Mouse (Mus musculus) heart, embryonic 16.5 days (tissue): ENCODE results near the gene Zmynd8. TPM values are rescaled to one million over a fixed set of nuclear protein-coding genes. Genes with fewer than 3 reads are reported as not detected.

ENCODE experiments used
- ATAC-seq: fragments of 200-750 bp; cut with Nextera tagmentation; replicated peaks from 2 replicates; pipeline ENCODE4 v1.8.0; 2017; ENCODE audit warnings: moderate number of reproducible peaks; ENCODE audit not compliant: insufficient read depth, low FRiP score; ENCODE audit errors: extremely low read depth
- H3K27ac ChIP-seq: fragments of 300-500 bp; sonication (generic); 2 replicates; pipeline ENCODE4 v1.5.1; 2014; ENCODE audit warnings: mild to moderate bottlenecking, low read length, control low read depth, moderate library complexity
- H3K27me3 ChIP-seq: fragments of 300-500 bp; sonication (generic); 2 replicates; pipeline ENCODE4 v1.6.1; 2014; ENCODE audit warnings: low read length, mixed read lengths; ENCODE audit not compliant: control insufficient read depth, insufficient read depth
- H3K36me3 ChIP-seq: fragments of 300-500 bp; sonication (generic); 2 replicates; pipeline ENCODE4 v1.6.1; 2014; ENCODE audit not compliant: control insufficient read depth, insufficient read depth
- H3K4me1 ChIP-seq: fragments of 300-500 bp; sonication (generic); 2 replicates; pipeline ENCODE4 v1.6.1; 2014; ENCODE audit warnings: low read length, mixed read lengths; ENCODE audit not compliant: control insufficient read depth, insufficient read depth
- H3K4me2 ChIP-seq: fragments of 300-500 bp; sonication (generic); 2 replicates; pipeline ENCODE4 v1.6.1; 2014; ENCODE audit warnings: low read depth, mild to moderate bottlenecking, control low read depth, low read length
- H3K4me3 ChIP-seq: fragments of 300-500 bp; sonication (generic); 2 replicates; pipeline ENCODE4 v1.5.1; 2014; ENCODE audit warnings: mild to moderate bottlenecking, control low read depth, low read length
- H3K9ac ChIP-seq: fragments of 300-500 bp; sonication (generic); 2 replicates; pipeline ENCODE4 v1.6.1; 2014; ENCODE audit warnings: low read length, control low read depth
- H3K9me3 ChIP-seq: fragments of 300-500 bp; sonication (generic); replicated peaks from 2 replicates; pipeline ENCODE4 v1.6.1; 2016; ENCODE audit warnings: low read length; ENCODE audit not compliant: control insufficient read depth
- WGBS: fragments of 180-500 bp; shearing (Covaris S2); extraction: QIAGEN DNeasy Blood & Tissue Kit; methylation state at CpG from one replicate; pipeline ENCODE4 v1.1.7; 2014; 5-methylcytosine and 5-hydroxymethylcytosine counted together
- polyA plus RNA-seq: library from polyadenylated mRNA; unstranded; fragments of >200 nt; fragmentation: Nextera tagmentation; extraction: Ambion mirVana; gene quantifications from 2 replicates; pipeline ENCODE4 v1.2.1, GENCODE M21; 2015

Zmynd8 gene
- 36.0 and 40.2 TPM in 2 replicates for polyA plus RNA-seq

DNA sequence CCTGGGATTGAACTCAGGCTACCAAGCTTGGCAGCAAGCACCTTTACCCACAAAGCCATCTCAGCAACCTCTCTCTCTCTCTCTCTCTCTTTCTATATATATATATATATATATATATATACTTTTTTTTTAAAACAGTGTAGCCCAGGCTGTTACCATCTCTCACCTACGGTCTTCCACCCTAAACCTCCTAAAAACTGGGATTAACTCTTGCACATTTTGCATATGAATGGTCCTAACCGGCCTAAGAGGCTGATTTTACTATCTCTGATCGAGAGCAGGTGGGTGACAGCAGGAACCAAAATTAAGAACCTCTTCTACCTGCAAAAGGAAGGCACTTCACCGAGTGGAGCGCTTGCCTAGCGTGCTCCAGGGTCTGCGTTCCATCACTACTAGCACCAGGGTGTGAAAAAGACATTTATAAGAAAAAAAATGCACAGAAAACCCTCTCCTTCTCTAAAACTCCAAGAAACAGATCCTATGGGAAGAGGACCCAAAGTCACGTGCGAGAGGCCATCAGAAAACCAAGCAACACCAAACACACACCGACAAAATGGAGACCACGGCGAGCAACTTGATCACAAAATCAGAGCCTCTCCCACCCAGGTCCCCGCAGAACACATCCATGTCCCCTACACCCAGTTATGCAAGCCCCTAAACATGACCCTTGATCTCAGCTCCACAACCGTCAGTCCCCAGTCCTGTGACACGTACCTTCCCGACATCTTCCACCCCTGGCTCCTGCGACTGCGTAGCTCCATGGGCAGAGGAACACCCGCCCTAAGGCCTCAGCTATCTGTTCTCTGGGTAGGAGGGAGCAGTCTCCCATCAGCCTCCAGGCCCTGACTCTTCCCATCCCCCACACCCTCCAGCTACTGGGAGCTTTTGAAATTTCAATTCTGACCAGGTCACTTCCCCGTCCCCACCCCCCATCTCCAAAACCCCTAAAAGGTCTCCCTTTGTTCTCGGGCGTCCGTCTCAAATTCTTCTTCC lies at the start of gene Zmynd8:
Gene Zmynd8, minus strand, starts transcription at position 815 of the 993 bp plus-strand sequence.
- Histone ChIP-seq H3K9ac (no peak within 1 kb of the TSS; the same call in 1 of the 2 replicates), H3K27me3 (no peaks in the 10 kb centered on the region), H3K27ac (peak within 1 kb of the TSS; percentile 16; the same call in 1 of the 2 replicates), H3K36me3 (no peaks in the 10 kb centered on the region), H3K4me3 (no peak within 1 kb of the TSS), H3K4me1 (peaks cover 18% of the 10 kb centered on the region), H3K4me2 (peak within 1 kb of the TSS; percentile 26; the same call in 1 of the 2 replicates), H3K9me3 (no peaks in the 10 kb centered on the region)
- ATAC-seq = no peak
- WGBS = 49% methylated on average over 23 of the region's 23 CpGs

DNA sequence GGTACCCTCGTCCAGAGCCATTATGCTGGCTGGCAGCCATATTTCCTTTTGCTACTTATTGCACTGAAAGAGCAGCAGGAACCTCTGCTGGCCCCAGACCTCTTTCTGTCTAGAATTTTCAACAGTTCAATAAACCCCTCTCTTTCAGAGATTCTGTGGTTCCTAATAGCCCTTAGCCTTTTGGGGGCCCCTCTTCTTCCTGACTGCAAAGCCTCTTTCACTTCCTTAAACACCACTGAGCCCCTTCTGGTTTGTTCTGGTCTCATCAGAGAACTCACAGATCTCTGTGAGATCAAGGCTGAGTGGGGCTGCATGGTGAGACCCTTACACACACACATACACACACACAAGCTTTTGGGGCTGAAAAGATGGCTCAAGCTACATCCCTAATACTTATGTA lies 49.2 kb upstream of the Zmynd8 start:
- ATAC-seq = no peak
- H3K9ac ChIP-seq = no peak overlapping the region
- H3K9me3 ChIP-seq = peaks cover 7% of the 10 kb centered on the region
- 42% methylated on average over 1 of the region's 1 CpGs for WGBS
- H3K4me2 ChIP-seq = no peak overlapping the region
- no peaks in the 10 kb centered on the region for H3K27me3 ChIP-seq
- no peak overlapping the region for H3K4me3 ChIP-seq
- H3K27ac ChIP-seq = no peak overlapping the region
- H3K36me3 ChIP-seq = no peaks in the 10 kb centered on the region
- H3K4me1 ChIP-seq = peaks cover 8% of the 10 kb centered on the region

DNA sequence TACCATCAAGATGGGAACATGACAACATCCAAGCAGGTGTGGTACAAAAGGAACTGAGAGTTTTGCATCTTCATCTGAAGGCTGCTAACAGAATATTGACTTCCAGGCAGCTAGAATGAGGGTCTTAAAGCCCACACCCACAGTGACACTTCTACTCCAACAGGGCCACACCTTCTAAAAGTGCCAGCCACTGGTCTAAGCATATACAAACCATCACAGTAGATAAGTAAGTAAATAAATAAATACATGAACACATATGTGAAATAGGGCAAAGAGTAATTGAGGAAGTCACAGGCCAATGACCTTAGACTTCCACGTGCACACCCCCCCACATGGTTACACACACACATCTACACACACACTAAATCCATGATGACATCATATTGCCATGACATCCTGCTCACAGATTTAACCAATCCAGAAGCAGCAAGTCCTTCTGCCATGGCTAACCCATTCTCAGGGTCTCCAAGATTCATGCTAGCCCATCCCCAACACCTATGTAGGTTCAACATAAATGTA lies 47.3 kb upstream of the Zmynd8 start:
- Histone ChIP-seq H3K27me3 (no peaks in the 10 kb centered on the region), H3K9ac (no peak overlapping the region), H3K36me3 (no peaks in the 10 kb centered on the region), H3K4me1 (0 out of 2 replicates have a peak, but pooled peaks cover 2% of the 10 kb centered on the region), H3K4me3 (no peak overlapping the region), H3K27ac (no peak overlapping the region), H3K9me3 (peaks cover 7% of the 10 kb centered on the region), H3K4me2 (no peak overlapping the region)
- ATAC-seq = no peak
- WGBS = 84% methylated on average over 1 of the region's 1 CpGs

DNA sequence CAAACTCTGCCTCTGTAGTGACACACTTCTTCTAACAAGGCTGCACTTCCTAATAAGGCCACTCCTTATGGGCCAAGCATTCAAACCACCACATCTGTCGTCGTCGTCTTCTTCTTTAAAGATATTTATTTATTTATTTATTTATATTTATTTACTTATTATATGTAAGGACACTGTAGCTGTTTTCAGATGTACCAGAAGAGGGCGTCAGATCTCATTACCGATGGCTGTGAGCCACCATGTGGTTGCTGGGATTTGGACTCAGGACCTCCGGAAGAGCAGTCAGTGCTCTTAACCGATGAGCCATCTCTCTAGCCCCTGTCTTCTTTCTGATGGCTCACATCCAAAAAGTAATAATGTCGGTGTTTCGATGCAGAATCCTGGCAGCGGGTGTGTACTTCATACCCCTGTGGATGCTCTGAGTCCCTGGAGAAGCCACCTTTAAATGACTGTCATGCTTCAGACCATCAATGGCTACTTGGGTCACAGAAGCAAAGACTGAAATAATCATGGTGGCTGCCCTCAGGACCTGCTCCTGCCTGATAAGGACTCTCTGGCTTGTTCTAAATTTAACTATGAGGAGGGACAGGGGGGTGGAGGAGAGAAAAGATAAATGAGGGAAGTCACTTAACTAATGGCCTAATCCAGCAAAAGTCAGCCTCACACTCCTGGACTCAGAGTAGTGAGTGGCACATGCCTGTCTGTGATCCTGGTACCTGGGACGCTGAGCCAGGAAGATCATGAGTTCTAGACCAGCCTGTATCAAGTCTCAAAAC lies 45.9 kb upstream of the Zmynd8 start:
- H3K36me3 ChIP-seq = no peaks in the 10 kb centered on the region
- no peak overlapping the region for H3K9ac ChIP-seq
- H3K9me3 ChIP-seq = peaks cover 7% of the 10 kb centered on the region
- H3K4me3 ChIP-seq = no peak overlapping the region
- ATAC-seq = no peak
- H3K4me2 ChIP-seq = no peak overlapping the region
- 74% methylated on average over 11 of the region's 11 CpGs for WGBS
- H3K4me1 ChIP-seq = 0 out of 2 replicates have a peak, but pooled peaks cover 2% of the 10 kb centered on the region
- no peaks in the 10 kb centered on the region for H3K27me3 ChIP-seq
- 0 out of 2 replicates have a peak overlapping the region, but pooled peaks have one; percentile 4 for H3K27ac ChIP-seq

DNA sequence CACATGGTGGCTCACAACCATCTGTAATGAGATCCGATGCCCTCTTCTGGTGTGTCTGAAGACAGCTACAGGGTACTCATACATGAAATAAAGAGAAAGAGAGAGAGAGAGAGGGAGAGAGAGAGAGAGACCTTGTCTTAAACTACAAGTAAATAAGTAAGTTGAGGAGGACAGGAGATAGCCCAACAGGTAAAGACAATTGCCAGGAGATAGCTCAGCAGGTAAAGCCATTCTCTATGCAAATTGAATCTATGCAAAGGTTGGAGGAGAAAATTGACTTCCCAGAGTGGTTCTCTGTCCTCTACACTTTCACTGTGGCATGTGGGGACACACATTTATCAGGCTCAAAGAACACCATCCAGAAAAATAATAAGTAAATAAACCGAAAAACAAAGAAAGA lies 44.3 kb upstream of the Zmynd8 start:
- H3K36me3 ChIP-seq = no peaks in the 10 kb centered on the region
- no peak overlapping the region for H3K9ac ChIP-seq
- no peak overlapping the region for H3K27ac ChIP-seq
- WGBS = 96% methylated on average over 2 of the region's 2 CpGs
- H3K9me3 ChIP-seq = peaks cover 7% of the 10 kb centered on the region
- H3K4me3 ChIP-seq = no peak overlapping the region
- H3K27me3 ChIP-seq = no peaks in the 10 kb centered on the region
- ATAC-seq = no peak
- H3K4me1 ChIP-seq = peaks cover 2% of the 10 kb centered on the region; the same call in 1 of the 2 replicates
- H3K4me2 ChIP-seq = no peak overlapping the region

DNA sequence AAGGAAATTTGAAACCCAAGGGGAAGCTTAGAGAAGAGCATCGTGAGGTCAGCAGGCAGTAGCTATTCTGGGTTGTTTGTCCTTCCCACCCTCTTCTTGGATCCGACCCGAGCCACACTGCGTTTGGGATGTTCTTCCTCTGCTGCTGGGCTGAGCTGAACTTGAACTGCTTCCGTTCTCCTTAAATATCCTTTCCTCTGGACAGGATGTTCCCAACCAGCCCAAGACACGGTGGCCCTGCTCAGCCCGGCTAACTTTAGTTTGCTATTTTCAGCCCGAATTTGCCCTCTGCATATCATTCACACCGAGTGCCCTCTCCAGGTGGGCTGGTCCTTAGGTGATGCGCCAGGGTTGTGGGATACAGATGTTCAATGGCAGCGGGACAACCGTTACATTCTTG lies 37.3 kb upstream of the Zmynd8 start:
- no peak overlapping the region for H3K4me2 ChIP-seq
- ATAC-seq = no peak
- no peak overlapping the region for H3K27ac ChIP-seq
- 33% methylated on average over 12 of the region's 12 CpGs for WGBS
- H3K27me3 ChIP-seq = no peaks in the 10 kb centered on the region
- no peak overlapping the region for H3K9ac ChIP-seq
- no peak overlapping the region for H3K4me3 ChIP-seq
- H3K4me1 ChIP-seq = peaks cover 5% of the 10 kb centered on the region; the same call in 1 of the 2 replicates
- no peaks in the 10 kb centered on the region for H3K36me3 ChIP-seq
- H3K9me3 ChIP-seq = no peaks in the 10 kb centered on the region

DNA sequence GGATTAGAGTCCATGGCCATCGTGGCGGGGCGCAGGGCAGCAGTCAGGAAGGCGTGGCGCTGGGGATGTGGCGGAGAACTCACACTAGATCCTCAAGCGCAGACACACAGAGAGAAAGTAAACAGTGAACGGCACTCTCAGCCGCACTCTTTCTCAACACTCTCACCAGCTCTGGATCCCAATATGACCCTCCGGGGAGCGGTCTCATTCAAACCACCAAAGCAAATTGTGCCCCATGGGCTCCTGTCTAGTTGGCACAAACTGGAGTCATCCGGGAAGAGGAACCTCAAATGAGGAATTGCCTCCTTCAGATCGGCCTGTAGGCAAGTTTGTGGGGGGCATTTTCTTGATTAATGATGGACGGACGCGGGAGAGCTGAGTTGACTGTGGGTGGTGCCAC lies 28.9 kb upstream of the Zmynd8 start:
- WGBS = 93% methylated on average over 16 of the region's 16 CpGs
- H3K9me3 ChIP-seq = peaks cover 7% of the 10 kb centered on the region; the same call in 1 of the 2 replicates
- no peaks in the 10 kb centered on the region for H3K27me3 ChIP-seq
- peaks cover 3% of the 10 kb centered on the region for H3K4me1 ChIP-seq
- no peak overlapping the region for H3K4me3 ChIP-seq
- H3K27ac ChIP-seq = no peak overlapping the region
- no peak overlapping the region for H3K9ac ChIP-seq
- ATAC-seq = no peak
- H3K36me3 ChIP-seq = no peaks in the 10 kb centered on the region
- H3K4me2 ChIP-seq = no peak overlapping the region

DNA sequence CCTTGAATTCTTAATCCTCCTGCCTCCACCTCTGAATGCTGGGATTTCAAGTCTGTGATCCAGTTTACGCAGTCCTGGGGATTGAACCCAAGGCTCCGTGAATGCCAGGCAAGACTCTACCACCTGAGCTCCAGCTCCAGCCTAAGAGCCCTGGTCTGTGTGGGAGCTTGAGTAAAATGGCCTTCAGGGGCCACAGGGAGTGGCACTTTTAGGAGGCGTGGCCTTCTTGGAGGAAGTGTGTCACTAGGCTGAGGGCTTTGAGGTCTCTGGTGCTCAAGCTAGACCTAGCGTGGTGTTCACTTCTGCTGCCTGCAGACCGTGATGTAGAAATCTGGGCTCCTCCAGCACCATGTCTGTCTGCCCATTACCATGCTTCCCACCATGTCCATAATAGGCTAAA lies 27.4 kb upstream of the Zmynd8 start:
- no peak overlapping the region for H3K4me2 ChIP-seq
- ATAC-seq = no peak
- no peak overlapping the region for H3K27ac ChIP-seq
- WGBS = 94% methylated on average over 5 of the region's 5 CpGs
- H3K9me3 ChIP-seq = peaks cover 7% of the 10 kb centered on the region; the same call in 1 of the 2 replicates
- no peaks in the 10 kb centered on the region for H3K27me3 ChIP-seq
- H3K4me1 ChIP-seq = peaks cover 7% of the 10 kb centered on the region
- H3K9ac ChIP-seq = no peak overlapping the region
- H3K4me3 ChIP-seq = no peak overlapping the region
- no peaks in the 10 kb centered on the region for H3K36me3 ChIP-seq
